ENCODE assay signal across 11 mouse cellular contexts in the genomic region with DNA sequence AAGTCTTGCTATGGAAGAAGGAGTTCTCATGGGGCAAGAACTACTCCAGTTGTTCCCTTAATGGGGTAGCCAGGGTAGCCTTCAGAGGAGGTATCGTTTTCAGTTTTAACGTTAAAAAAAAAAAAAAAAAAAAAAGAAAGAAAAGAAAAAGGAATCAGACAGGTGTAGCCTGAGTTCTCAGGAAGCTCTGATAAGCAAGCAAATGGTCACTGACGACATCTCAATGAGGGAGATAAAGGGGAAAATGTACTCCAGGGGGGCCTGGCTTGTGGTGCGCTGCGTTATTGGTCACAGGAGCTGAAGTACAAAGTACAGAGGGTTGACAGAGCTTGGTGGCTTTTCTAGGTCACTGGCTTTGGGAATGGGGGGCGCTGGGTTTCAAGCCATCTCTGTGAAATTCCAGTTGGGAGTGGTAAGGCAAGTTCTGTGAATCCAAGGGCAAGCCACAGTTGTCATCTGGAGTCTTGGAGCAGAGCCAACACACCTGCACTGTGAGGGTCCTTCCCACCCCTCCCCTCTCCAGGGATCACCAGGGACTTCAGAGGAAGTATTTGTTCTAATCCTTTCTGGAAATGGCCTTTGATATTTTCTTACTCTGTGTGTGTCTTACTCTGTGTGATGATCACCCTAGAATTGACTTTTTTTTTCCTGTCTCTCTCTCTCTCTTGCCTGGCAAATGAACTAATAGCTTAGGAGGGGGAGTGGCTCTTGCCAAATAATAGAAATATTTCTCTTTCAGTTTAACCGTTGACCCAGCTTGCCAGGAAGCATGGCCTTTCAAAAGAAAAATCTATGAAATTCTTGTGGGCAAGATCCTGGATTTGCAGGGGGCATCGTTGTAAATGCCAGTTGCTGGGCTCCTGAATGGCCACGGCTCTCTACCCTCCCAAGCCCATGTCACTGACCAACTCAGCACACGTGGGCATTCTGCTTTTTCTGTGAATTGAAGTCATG.
DNase-seq lines count a peak whose midpoint lies in the region; ATAC-seq and TF ChIP-seq lines count a peak whose summit lies in the region.
"Had no signal": no experiment of that assay in that cellular context is flagged by ENCODE, and none has a peak within 500 bp of the region (broad histone marks: within the 10 kb centered on the region; RNA-seq: fewer than 3 reads in every experiment).

No protein-coding gene starts in this region.

- peak overlapping the region in 1 of 2 experiments; percentile 53; a peak in 1 of 4 replicates for H3K27ac ChIP-seq in heart, embryonic 14.5 days (replicated peaks in 1 of 2; ENCODE audit: control insufficient read depth in 1 of 2, insufficient read depth in 1 of 2, low read depth in 2 of 2, low read length in 2 of 2)
- H3K27ac ChIP-seq in neural tube, embryonic 13.5 days (replicated peaks), result peak overlapping the region; percentile 47; the same call in 1 of the 2 replicates
- peak overlapping the region; percentile 69; the same call in 1 of the 2 replicates for H3K27ac ChIP-seq in stomach, postnatal 0 days (replicated peaks)

- no peak for DNase-seq in heart, postnatal 10 days
- no peak for DNase-seq in neural tube, embryonic 10.5 days (ENCODE audit: extremely low spot score, low spot score)
- DNase-seq in kidney, adult 8-10 months, result peak; percentile 23 to 44
- no peak for DNase-seq in stomach, postnatal 0 days (ENCODE audit: low spot score)
- no peak for DNase-seq in adrenal gland, adult 18-20 months (ENCODE audit: low spot score in 2 of 2)
- no peak for DNase-seq in ovary, postnatal 10 days (ENCODE audit: low spot score)
- DNase-seq: midbrain, embryonic 14.5 days; right cerebral cortex, postnatal 14 days had no signal

- H3K4me3 ChIP-seq in heart, embryonic 14.5 days (ENCODE audit: control insufficient read depth in 1 of 2, insufficient read depth in 1 of 2, low read depth in 1 of 2, low read length in 2 of 2), result no peak overlapping the region
- no peak overlapping the region for H3K4me3 ChIP-seq in neural tube, embryonic 13.5 days
- H3K4me3 ChIP-seq in stomach, postnatal 0 days (ENCODE audit: low read depth, low read length), result no peak overlapping the region

- H3K36me3 ChIP-seq in heart, embryonic 14.5 days (ENCODE audit: control insufficient read depth, insufficient read depth, low read length), result no peaks in the 10 kb centered on the region
- no peaks in the 10 kb centered on the region for H3K36me3 ChIP-seq in neural tube, embryonic 13.5 days
- H3K36me3 ChIP-seq in stomach, postnatal 0 days (ENCODE audit: control insufficient read depth, insufficient read depth, low read length), result no peaks in the 10 kb centered on the region

- intact Hi-C loops in heart, postnatal 10 days (cut with DNase I), result loop anchor here (5.0 kb wide), 3 partner anchors 52 to 328 kb away; no protein-coding TSS in a partner anchor

- H3K27me3 ChIP-seq in heart, embryonic 14.5 days (ENCODE audit: control insufficient read depth, insufficient read depth, low read length), result no peaks in the 10 kb centered on the region; the same call in 1 of the 2 replicates
- H3K27me3 ChIP-seq in neural tube, embryonic 13.5 days, result no peaks in the 10 kb centered on the region
- H3K27me3 ChIP-seq in stomach, postnatal 0 days (ENCODE audit: control insufficient read depth, insufficient read depth, low read length), result no peaks in the 10 kb centered on the region
- H3K27me3 ChIP-seq: CH12.LX had no signal

- no peak overlapping the region; the same call in 1 of the 2 replicates for H3K9ac ChIP-seq in heart, embryonic 14.5 days (ENCODE audit: low read length)
- no peak overlapping the region for H3K9ac ChIP-seq in neural tube, embryonic 13.5 days
- no peak overlapping the region for H3K9ac ChIP-seq in stomach, postnatal 0 days (ENCODE audit: low read length)

- H3K4me1 ChIP-seq in heart, embryonic 14.5 days (ENCODE audit: control insufficient read depth in 2 of 2, insufficient read depth in 2 of 2, low read length in 2 of 2), result peaks cover 29 to 41% of the 10 kb centered on the region in 2 experiments
- H3K4me1 ChIP-seq in neural tube, embryonic 13.5 days (replicated peaks), result peaks cover 30% of the 10 kb centered on the region
- H3K4me1 ChIP-seq in stomach, postnatal 0 days (replicated peaks; ENCODE audit: control insufficient read depth, insufficient read depth), result peaks cover 9% of the 10 kb centered on the region; the same call in 1 of the 2 replicates

- peak overlapping the region; percentile 6; the same call in 1 of the 2 replicates for H3K4me2 ChIP-seq in heart, embryonic 14.5 days (ENCODE audit: low read length)
- no peak overlapping the region for H3K4me2 ChIP-seq in neural tube, embryonic 13.5 days
- H3K4me2 ChIP-seq in stomach, postnatal 0 days (replicated peaks; ENCODE audit: low read depth), result no peak overlapping the region; the same call in 1 of the 2 replicates

- no peak for TF ChIP-seq EP300 in stomach, postnatal 0 days (optimal IDR thresholded peaks at IDR 0.05)

- no peaks in the 10 kb centered on the region for H3K9me3 ChIP-seq in heart, embryonic 14.5 days (ENCODE audit: control insufficient read depth, low read length)
- no peaks in the 10 kb centered on the region for H3K9me3 ChIP-seq in neural tube, embryonic 13.5 days
- no peaks in the 10 kb centered on the region for H3K9me3 ChIP-seq in stomach, postnatal 0 days (ENCODE audit: control insufficient read depth, low read length)

- WGBS in heart, embryonic 14.5 days, result 53% methylated on average over 10 of the region's 10 CpGs
- 70% methylated on average over 10 of the region's 10 CpGs for WGBS in neural tube, embryonic 13.5 days
- 48% methylated on average over 10 of the region's 10 CpGs for WGBS in stomach, postnatal 0 days

- no peak for TF ChIP-seq CTCF in stomach, postnatal 0 days (IDR thresholded peaks at IDR 0.05; ENCODE audit: low read depth)

- no peak for ATAC-seq in heart, embryonic 14.5 days (ENCODE audit: insufficient number of reproducible peaks, insufficient read depth, low FRiP score, low read depth)
- ATAC-seq in neural tube, embryonic 13.5 days (ENCODE audit: low read depth), result no peak
- ATAC-seq in stomach, postnatal 0 days (ENCODE audit: low FRiP score, low TSS enrichment), result no peak

Comparison
In these comparisons a context has a peak if more than half of its experiments do, and no peak if none do; other contexts are left out.
1. DNase-seq: peak in kidney, adult 8-10 months (2 of 2); none in heart, postnatal 10 days (0 of 2), neural tube, embryonic 10.5 days (single experiment), stomach, postnatal 0 days (single experiment), adrenal gland, adult 18-20 months (0 of 2) and ovary, postnatal 10 days (single experiment).